Mouse (Mus musculus) liver, embryonic 11.5 days (tissue): ENCODE data around the gene Trib2. TPM values are rescaled to one million over a fixed set of nuclear protein-coding genes. Genes with fewer than 3 reads are reported as not detected.

ENCODE experiments used
- ATAC-seq: fragments of 200-750 bp; cut with Nextera tagmentation; replicated peaks from 2 replicates; pipeline ENCODE4 v1.8.0; 2017; ENCODE audit warnings: moderate number of reproducible peaks, mild to moderate bottlenecking, moderate TSS enrichment, moderate library complexity; ENCODE audit not compliant: low FRiP score
- DNase-seq: peaks from one replicate; pipeline ENCODE4 v3.0.0-alpha.2; 2017; ENCODE audit warnings: low spot score
- H3K27ac ChIP-seq: fragments of 300-500 bp; sonication (generic); 2 replicates; pipeline ENCODE4 v1.5.1; 2014; ENCODE audit warnings: mild to moderate bottlenecking, low read depth, low read length, control low read depth
- H3K27me3 ChIP-seq: fragments of 300-500 bp; sonication (generic); replicated peaks from 2 replicates; pipeline ENCODE4 v1.6.1; 2014; ENCODE audit warnings: low read length, mixed read lengths; ENCODE audit not compliant: control insufficient read depth, insufficient read depth
- H3K36me3 ChIP-seq: fragments of 300-500 bp; sonication (generic); 2 replicates; pipeline ENCODE4 v1.6.1; 2014; ENCODE audit warnings: mild to moderate bottlenecking, low read length, moderate library complexity, mixed read lengths; ENCODE audit not compliant: control insufficient read depth, insufficient read depth
- H3K4me1 ChIP-seq: fragments of 300-500 bp; sonication (generic); replicated peaks from 2 replicates; pipeline ENCODE4 v1.6.1; 2014; ENCODE audit warnings: low read length, mixed read lengths; ENCODE audit not compliant: control insufficient read depth, insufficient read depth
- H3K4me2 ChIP-seq: fragments of 300-500 bp; sonication (generic); 2 replicates; pipeline ENCODE4 v1.6.1; 2014; ENCODE audit warnings: mild to moderate bottlenecking, control low read depth, moderate library complexity
- H3K4me3 ChIP-seq: fragments of 300-500 bp; sonication (generic); 2 replicates; pipeline ENCODE4 v1.5.1; 2014; ENCODE audit warnings: low read depth, low read length, control low read depth
- H3K9ac ChIP-seq: fragments of 300-500 bp; sonication (generic); 2 replicates; pipeline ENCODE4 v1.6.1; 2014; ENCODE audit warnings: low read depth, low read length, control low read depth
- H3K9me3 ChIP-seq: fragments of 300-500 bp; sonication (generic); 2 replicates; pipeline ENCODE4 v1.6.1; 2016; ENCODE audit warnings: low read length, inconsistent platforms, mixed read lengths; ENCODE audit not compliant: control insufficient read depth
- WGBS: fragments of 180-500 bp; shearing (Covaris S2); extraction: QIAGEN DNeasy Blood & Tissue Kit; methylation state at CpG from one replicate; pipeline ENCODE4 v1.1.7; 2014; 5-methylcytosine and 5-hydroxymethylcytosine counted together
- polyA plus RNA-seq: library from polyadenylated mRNA; unstranded; fragments of >200 nt; fragmentation: Nextera tagmentation; extraction: Ambion mirVana; gene quantifications from 2 replicates; pipeline ENCODE4 v1.2.1, GENCODE M21; 2014

Gene Trib2
- polyA plus RNA-seq, 1 experiment from 2014 or later: 6.4 TPM

DNA sequence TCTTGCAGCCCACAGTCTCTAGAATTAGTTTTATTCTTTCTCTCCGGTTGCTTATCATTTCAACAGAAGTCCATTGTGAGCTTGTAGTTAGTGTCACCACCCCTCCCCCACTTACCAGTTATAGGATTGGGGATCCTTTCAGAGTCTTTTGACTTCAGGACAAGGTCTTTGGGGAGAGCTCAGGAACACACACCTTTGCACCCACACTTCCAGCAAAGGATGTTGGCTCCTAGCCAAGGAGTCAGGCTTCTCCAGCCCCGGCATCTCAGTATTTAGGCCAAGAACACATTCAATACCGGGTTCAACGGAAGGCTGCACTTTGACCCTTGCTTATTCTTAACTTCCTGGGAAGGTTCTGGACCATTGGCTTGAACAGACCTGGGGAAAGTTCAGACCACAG lies 643 bp upstream of the Trib2 start:
- no peaks in the 10 kb centered on the region for H3K9me3 ChIP-seq
- WGBS: 34% methylated on average over 4 of the region's 4 CpGs
- H3K36me3 ChIP-seq: no peaks in the 10 kb centered on the region
- peaks cover 39% of the 10 kb centered on the region for H3K27me3 ChIP-seq
- no peak overlapping the region for H3K9ac ChIP-seq
- no peaks in the 10 kb centered on the region for H3K4me1 ChIP-seq
- no peak overlapping the region for H3K27ac ChIP-seq
- ATAC-seq (no peak), DNase-seq (no peak)
- peak overlapping the region; percentile 93 for H3K4me2 ChIP-seq
- peak overlapping the region; percentile 67 for H3K4me3 ChIP-seq

- under 1% methylated on average over 23 of the region's 23 CpGs for WGBS
- Histone ChIP-seq H3K4me3 (peak overlapping the region; percentile 67), H3K27me3 (peaks cover 39% of the 10 kb centered on the region), H3K36me3 (no peaks in the 10 kb centered on the region), H3K9me3 (no peaks in the 10 kb centered on the region), H3K4me1 (no peaks in the 10 kb centered on the region), H3K27ac (peak overlapping the region; percentile 43; the same call in 1 of the 2 replicates), H3K9ac (peak overlapping the region; percentile 67), H3K4me2 (peak overlapping the region; percentile 93)
- DNase-seq (peak; percentile 70), ATAC-seq (peak; percentile 35; the same call in 1 of the 2 replicates)
These were observed 492 bp downstream of the Trib2 start for GRCm38 (mm10) chr12:15816254-15816605.

GRCm38 (mm10) chr12:15815576-15816253 lies 1.0 kb downstream of the Trib2 start:
- Histone ChIP-seq H3K4me2 (peak overlapping the region; percentile 93), H3K36me3 (no peaks in the 10 kb centered on the region), H3K9ac (peak overlapping the region; percentile 67), H3K27ac (peak overlapping the region; percentile 43; the same call in 1 of the 2 replicates), H3K27me3 (peaks cover 39% of the 10 kb centered on the region), H3K4me3 (peak overlapping the region; percentile 67), H3K9me3 (no peaks in the 10 kb centered on the region), H3K4me1 (no peaks in the 10 kb centered on the region)
- peak; percentile 21; the same call in 1 of the 2 replicates for ATAC-seq
- DNase-seq: peak; percentile 70
- under 1% methylated on average over 48 of the region's 49 CpGs for WGBS

- no peak for ATAC-seq
- H3K9me3 ChIP-seq: no peaks in the 10 kb centered on the region
- peak; percentile 42 for DNase-seq
- H3K36me3 ChIP-seq: no peaks in the 10 kb centered on the region
- no peak overlapping the region for H3K27ac ChIP-seq
- peak overlapping the region; percentile 93 for H3K4me2 ChIP-seq
- H3K27me3 ChIP-seq: peaks cover 39% of the 10 kb centered on the region
- H3K9ac ChIP-seq: peak overlapping the region; percentile 67
- H3K4me3 ChIP-seq: peak overlapping the region; percentile 67
- WGBS: under 1% methylated on average over 23 of the region's 23 CpGs
- H3K4me1 ChIP-seq: no peaks in the 10 kb centered on the region
These were observed 1.5 kb downstream of the Trib2 start for GRCm38 (mm10) chr12:15815170-15815575.

GRCm38 (mm10) chr12:15814249-15815081 lies 2.3 kb downstream of the Trib2 start:
- WGBS: 2% methylated on average over 32 of the region's 32 CpGs
- H3K27ac ChIP-seq: no peak overlapping the region
- peak; percentile 39 for DNase-seq

GRCm38 (mm10) chr12:15813819-15814165 lies 2.9 kb downstream of the Trib2 start:
- Histone ChIP-seq H3K27ac (no peak overlapping the region), H3K4me2 (peak overlapping the region; percentile 93), H3K4me3 (peak overlapping the region; percentile 67), H3K4me1 (no peaks in the 10 kb centered on the region), H3K27me3 (peaks cover 39% of the 10 kb centered on the region), H3K36me3 (no peaks in the 10 kb centered on the region), H3K9ac (no peak overlapping the region), H3K9me3 (no peaks in the 10 kb centered on the region)
- ATAC-seq (no peak), DNase-seq (no peak)
- 32% methylated on average over 5 of the region's 5 CpGs for WGBS

More at GRCm38 (mm10) chr12:15814249-15815081, 2.3 kb downstream of the Trib2 start:
- H3K4me2 ChIP-seq: peak overlapping the region; percentile 93
- ATAC-seq: no peak
- H3K27me3 ChIP-seq: peaks cover 39% of the 10 kb centered on the region
- H3K9ac ChIP-seq: peak overlapping the region; percentile 67
- H3K4me3 ChIP-seq: peak overlapping the region; percentile 67
- H3K36me3 ChIP-seq: no peaks in the 10 kb centered on the region
- no peaks in the 10 kb centered on the region for H3K4me1 ChIP-seq
- no peaks in the 10 kb centered on the region for H3K9me3 ChIP-seq

DNA sequence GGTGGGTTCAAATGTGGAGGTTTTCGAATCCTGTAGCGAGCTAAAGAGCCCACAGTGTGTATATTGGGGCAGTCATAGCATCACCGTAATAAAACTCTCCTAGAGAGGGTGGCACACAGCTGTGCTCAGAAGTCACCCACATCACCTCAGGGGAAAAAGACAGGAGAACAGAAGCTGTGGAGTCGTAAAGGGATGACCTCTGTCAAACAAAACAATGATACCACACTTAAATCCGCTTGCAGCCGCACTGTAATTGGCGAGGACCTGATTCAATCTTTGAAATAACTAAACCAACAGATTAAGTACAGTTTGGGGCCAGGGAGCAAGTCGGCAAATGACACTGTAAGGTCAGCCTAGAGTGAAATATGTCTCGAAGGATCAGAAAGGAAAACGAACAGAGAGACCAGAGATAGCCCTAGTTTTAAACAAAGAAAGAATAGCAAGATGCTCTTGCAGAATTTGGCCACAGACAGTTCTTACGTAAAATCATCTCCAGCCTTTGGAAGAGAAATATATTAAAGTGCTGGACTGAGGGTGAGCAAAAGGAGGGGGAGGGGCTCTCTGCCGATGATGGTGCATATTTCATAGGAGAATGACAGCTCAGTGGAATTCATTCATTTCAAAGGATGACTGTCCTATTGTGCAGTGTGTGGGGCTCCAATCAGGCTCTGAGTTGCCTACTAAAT lies 3.4 kb downstream of the Trib2 start:
- H3K4me1 ChIP-seq: no peaks in the 10 kb centered on the region
- H3K27ac ChIP-seq: no peak overlapping the region
- H3K4me3 ChIP-seq: peak overlapping the region; percentile 67
- no peak for ATAC-seq
- no peaks in the 10 kb centered on the region for H3K36me3 ChIP-seq
- WGBS: 47% methylated on average over 12 of the region's 12 CpGs
- no peak overlapping the region for H3K9ac ChIP-seq
- H3K27me3 ChIP-seq: peaks cover 39% of the 10 kb centered on the region
- peak overlapping the region; percentile 93 for H3K4me2 ChIP-seq
- DNase-seq: no peak
- H3K9me3 ChIP-seq: no peaks in the 10 kb centered on the region

DNA sequence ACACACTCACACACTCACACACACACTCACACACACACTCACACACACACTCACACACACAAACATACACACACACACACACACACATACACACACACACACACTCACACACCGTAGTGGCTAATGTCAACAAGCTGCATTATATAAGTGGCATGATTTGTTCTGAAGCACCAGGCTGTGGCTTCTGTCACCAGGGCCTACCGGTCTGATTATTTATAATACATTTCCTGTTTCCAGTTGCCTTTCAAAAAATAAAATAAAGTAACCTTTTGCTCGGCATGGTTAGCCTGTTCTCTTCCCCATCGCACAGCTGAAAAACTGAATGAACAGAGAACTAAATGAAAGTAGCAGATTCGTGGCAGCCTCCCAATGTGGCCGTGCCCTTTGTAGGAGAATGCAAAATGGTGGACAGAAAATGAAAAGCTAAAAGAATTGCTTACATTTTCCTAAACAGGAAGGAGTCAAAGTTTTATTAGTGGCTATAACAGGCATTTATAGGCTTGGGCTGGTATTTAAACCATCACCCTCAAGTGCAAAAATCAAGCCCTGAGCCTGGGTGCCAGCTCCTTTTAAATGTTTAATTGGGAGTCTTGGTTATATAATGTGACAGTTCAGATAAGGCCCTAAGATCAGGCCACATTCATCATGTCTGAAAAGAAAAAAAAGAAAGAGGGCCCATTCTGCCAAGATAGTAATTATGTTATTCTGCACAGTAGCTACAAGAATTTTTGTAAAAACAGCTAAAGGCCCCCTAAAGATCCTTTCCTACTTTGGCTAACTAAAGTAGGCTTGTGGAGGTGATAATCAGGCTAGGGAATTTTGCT lies 4.4 kb downstream of the Trib2 start:
- no peak for ATAC-seq
- Histone ChIP-seq H3K27ac (no peak overlapping the region; the same call in 1 of the 2 replicates), H3K9ac (no peak overlapping the region), H3K36me3 (no peaks in the 10 kb centered on the region), H3K4me2 (peak overlapping the region; percentile 17), H3K4me3 (no peak overlapping the region), H3K27me3 (peaks cover 39% of the 10 kb centered on the region), H3K9me3 (no peaks in the 10 kb centered on the region), H3K4me1 (no peaks in the 10 kb centered on the region)
- WGBS: 59% methylated on average over 6 of the region's 6 CpGs
- DNase-seq: no peak
